Mouse (Mus musculus) stomach, postnatal 0 days (tissue): Measurements from ENCODE around the gene Tspan2.

ENCODE experiments used
- CTCF ChIP-seq: IDR thresholded peaks from 2 replicates; pipeline ENCODE4 v1.5.1; 2016; ENCODE audit warnings: antibody characterized with exemption, low read depth, mild to moderate bottlenecking, moderate library complexity
- EP300 ChIP-seq: optimal IDR thresholded peaks from 2 replicates; pipeline ENCODE3; 2016; ENCODE audit warnings: antibody characterized with exemption

DNA sequence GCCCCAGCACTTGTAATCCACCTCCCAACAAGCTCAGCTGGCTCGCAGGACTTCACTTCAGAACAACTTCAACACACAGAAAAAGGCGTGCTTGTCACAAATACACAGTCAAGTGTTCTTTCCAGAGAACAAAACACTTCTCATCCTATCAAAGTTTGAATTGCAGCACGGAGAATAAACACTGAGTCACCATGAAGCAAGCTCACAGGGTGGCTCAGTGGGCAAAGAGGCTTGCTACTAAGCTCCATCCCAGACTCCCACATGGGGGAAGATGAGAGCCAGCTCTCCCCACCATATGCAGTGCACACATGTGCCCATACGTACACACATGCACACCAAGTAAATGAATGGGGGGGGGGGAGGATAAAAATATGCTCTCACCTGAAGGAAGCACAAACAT, 8.9 kb downstream of the Tspan2 start:
- no peak for TF ChIP-seq CTCF
- no peak for TF ChIP-seq EP300
